Mouse (Mus musculus): ENCODE measurements around the gene Slc6a16. TPM values are rescaled to one million over a fixed set of nuclear protein-coding genes. Genes with fewer than 3 reads are reported as not detected.

Gene Slc6a16
- polyA plus RNA-seq (2015; fragmentation: Nextera tagmentation; extraction: Ambion mirVana) = not detected in 2 replicates

GRCm38 (mm10) chr7:45240633-45241388 is at the start of gene Slc6a16:
Gene Slc6a16, plus strand, starts transcription at chr7:45241085.

GRCm38 (mm10) chr7:45204380-45205143 is 36.3 kb upstream of the Slc6a16 start, which contains the start of gene Ccdc155:
Gene Ccdc155, minus strand, starts transcription at chr7:45204892.

GRCm38 (mm10) chr7:45211851-45212251 is 29.0 kb upstream of the Slc6a16 start, which contains the start of gene Dkkl1:
Gene Dkkl1, minus strand, starts transcription at chr7:45212147.

GRCm38 (mm10) chr7:45215673-45216441 is 25.0 kb upstream of the Slc6a16 start, which contains the start of gene Tead2:
Gene Tead2, plus strand, starts transcription at chr7:45215753.

GRCm38 (mm10) chr7:45238723-45239496 is 2.0 kb upstream of the Slc6a16 start, which contains the start of gene Cd37:
Gene Cd37, minus strand, starts transcription at chr7:45239115.

GRCm38 (mm10) chr7:45277136-45277760 is 36.4 kb downstream of the Slc6a16 start, which contains the start of gene Slc6a21:
Gene Slc6a21, plus strand, starts transcription at chr7:45277513.

Other genes with a start within 250 kb of the Slc6a16 start
- 52.3 and 56.8 TPM in 2 replicates for gene Irf3, start 243.4 kb upstream of the Slc6a16 start, polyA plus RNA-seq (2015; fragmentation: Nextera tagmentation; extraction: Ambion mirVana)
- gene Bcl2l12, start 242.4 kb upstream of the Slc6a16 start, polyA plus RNA-seq (2015; fragmentation: Nextera tagmentation; extraction: Ambion mirVana) = 31.9 and 33.3 TPM in 2 replicates
- 22.9 and 24.6 TPM in 2 replicates for gene Scaf1, start 224.7 kb upstream of the Slc6a16 start, polyA plus RNA-seq (2015; fragmentation: Nextera tagmentation; extraction: Ambion mirVana)
- 342 and 359 TPM in 2 replicates for gene Rras, start 223.1 kb upstream of the Slc6a16 start, polyA plus RNA-seq (2015; fragmentation: Nextera tagmentation; extraction: Ambion mirVana)
- 4.3 and 5.6 TPM in 2 replicates for gene Prr12, start 188.2 kb upstream of the Slc6a16 start, polyA plus RNA-seq (2015; fragmentation: Nextera tagmentation; extraction: Ambion mirVana)
- gene Nosip, start 178.7 kb upstream of the Slc6a16 start, polyA plus RNA-seq (2015; fragmentation: Nextera tagmentation; extraction: Ambion mirVana) = 33.7 and 38.6 TPM in 2 replicates
- gene Prrg2, start 178.4 kb upstream of the Slc6a16 start, polyA plus RNA-seq (2015; fragmentation: Nextera tagmentation; extraction: Ambion mirVana) = 22.6 and 23.4 TPM in 2 replicates
- 345 and 360 TPM in 2 replicates for gene Rcn3, start 148.9 kb upstream of the Slc6a16 start, polyA plus RNA-seq (2015; fragmentation: Nextera tagmentation; extraction: Ambion mirVana)
- 134 and 152 TPM in 2 replicates for gene Fcgrt, start 137.2 kb upstream of the Slc6a16 start, polyA plus RNA-seq (2015; fragmentation: Nextera tagmentation; extraction: Ambion mirVana)
- gene Rps11, start 116.6 kb upstream of the Slc6a16 start, polyA plus RNA-seq (2015; fragmentation: Nextera tagmentation; extraction: Ambion mirVana) = 1,079 and 1,156 TPM in 2 replicates
- 1,221 and 1,252 TPM in 2 replicates for gene Rpl13a, start 112.3 kb upstream of the Slc6a16 start, polyA plus RNA-seq (2015; fragmentation: Nextera tagmentation; extraction: Ambion mirVana)
- 0.22 and 0.60 TPM in 2 replicates for gene Gm45713, start 104.9 kb upstream of the Slc6a16 start, polyA plus RNA-seq (2015; fragmentation: Nextera tagmentation; extraction: Ambion mirVana)
- 3.5 and 4.9 TPM in 2 replicates for gene Flt3l, start 104.7 kb upstream of the Slc6a16 start, polyA plus RNA-seq (2015; fragmentation: Nextera tagmentation; extraction: Ambion mirVana)
- gene Pih1d1, start 86.8 kb upstream of the Slc6a16 start, polyA plus RNA-seq (2015; fragmentation: Nextera tagmentation; extraction: Ambion mirVana) = 52.0 and 54.3 TPM in 2 replicates
- 19.3 and 21.1 TPM in 2 replicates for gene Aldh16a1, start 86.5 kb upstream of the Slc6a16 start, polyA plus RNA-seq (2015; fragmentation: Nextera tagmentation; extraction: Ambion mirVana)
- gene Slc17a7, start 77.1 kb upstream of the Slc6a16 start, polyA plus RNA-seq (2015; fragmentation: Nextera tagmentation; extraction: Ambion mirVana) = 0.08 TPM in 1 of 2 replicates, not detected in the other
- gene Gfy, start 61.5 kb upstream of the Slc6a16 start, polyA plus RNA-seq (2015; fragmentation: Nextera tagmentation; extraction: Ambion mirVana) = not detected in 2 replicates
- gene Pth2, start 60.1 kb upstream of the Slc6a16 start, polyA plus RNA-seq (2015; fragmentation: Nextera tagmentation; extraction: Ambion mirVana) = not detected in 2 replicates
- 0.26 and 0.35 TPM in 2 replicates for gene Ccdc155, start 36.2 kb upstream of the Slc6a16 start, polyA plus RNA-seq (2015; fragmentation: Nextera tagmentation; extraction: Ambion mirVana)
- gene Dkkl1, start 28.9 kb upstream of the Slc6a16 start, polyA plus RNA-seq (2015; fragmentation: Nextera tagmentation; extraction: Ambion mirVana) = 13.9 and 16.5 TPM in 2 replicates
- gene Tead2, start 25.3 kb upstream of the Slc6a16 start, polyA plus RNA-seq (2015; fragmentation: Nextera tagmentation; extraction: Ambion mirVana) = 39.4 and 41.4 TPM in 2 replicates
- gene Cd37, start 2.0 kb upstream of the Slc6a16 start, polyA plus RNA-seq (2015; fragmentation: Nextera tagmentation; extraction: Ambion mirVana) = 4.2 and 18.7 TPM in 2 replicates
- gene Slc6a21, start 36.4 kb downstream of the Slc6a16 start, polyA plus RNA-seq (2015; fragmentation: Nextera tagmentation; extraction: Ambion mirVana) = not detected in 2 replicates
- 17.6 and 18.0 TPM in 2 replicates for gene Trpm4, start 92.7 kb downstream of the Slc6a16 start, polyA plus RNA-seq (2015; fragmentation: Nextera tagmentation; extraction: Ambion mirVana)
- gene Hrc, start 94.2 kb downstream of the Slc6a16 start, polyA plus RNA-seq (2015; fragmentation: Nextera tagmentation; extraction: Ambion mirVana) = 0.17 and 0.27 TPM in 2 replicates
- 0.91 and 2.1 TPM in 2 replicates for gene Ppfia3, start 125.9 kb downstream of the Slc6a16 start, polyA plus RNA-seq (2015; fragmentation: Nextera tagmentation; extraction: Ambion mirVana)
- gene Lin7b, start 129.5 kb downstream of the Slc6a16 start, polyA plus RNA-seq (2015; fragmentation: Nextera tagmentation; extraction: Ambion mirVana) = 23.4 and 26.6 TPM in 2 replicates
- gene Snrnp70, start 154.7 kb downstream of the Slc6a16 start, polyA plus RNA-seq (2015; fragmentation: Nextera tagmentation; extraction: Ambion mirVana) = 81.3 and 94.3 TPM in 2 replicates
- 0.28 TPM in 1 of 2 replicates, not detected in the other for gene Kcna7, start 164.6 kb downstream of the Slc6a16 start, polyA plus RNA-seq (2015; fragmentation: Nextera tagmentation; extraction: Ambion mirVana)
- gene Ntf5, start 172.6 kb downstream of the Slc6a16 start, polyA plus RNA-seq (2015; fragmentation: Nextera tagmentation; extraction: Ambion mirVana) = 3.9 and 4.3 TPM in 2 replicates
- not detected in 2 replicates for gene Lhb, start 179.7 kb downstream of the Slc6a16 start, polyA plus RNA-seq (2015; fragmentation: Nextera tagmentation; extraction: Ambion mirVana)
- gene Gys1, start 193.8 kb downstream of the Slc6a16 start, polyA plus RNA-seq (2015; fragmentation: Nextera tagmentation; extraction: Ambion mirVana) = 58.4 and 71.6 TPM in 2 replicates
- 42.6 and 47.1 TPM in 2 replicates for gene Ruvbl2, start 197.0 kb downstream of the Slc6a16 start, polyA plus RNA-seq (2015; fragmentation: Nextera tagmentation; extraction: Ambion mirVana)
- gene Ftl1, start 218.8 kb downstream of the Slc6a16 start, polyA plus RNA-seq (2015; fragmentation: Nextera tagmentation; extraction: Ambion mirVana) = 3,306 and 5,466 TPM in 2 replicates
- 169 and 185 TPM in 2 replicates for gene Bax, start 225.8 kb downstream of the Slc6a16 start, polyA plus RNA-seq (2015; fragmentation: Nextera tagmentation; extraction: Ambion mirVana)
- gene Tulp2, start 240.8 kb downstream of the Slc6a16 start, polyA plus RNA-seq (2015; fragmentation: Nextera tagmentation; extraction: Ambion mirVana) = 0.48 and 0.69 TPM in 2 replicates
- not detected in 2 replicates for gene Gm45808, start 245.7 kb downstream of the Slc6a16 start, polyA plus RNA-seq (2015; fragmentation: Nextera tagmentation; extraction: Ambion mirVana)
- 2.6 and 3.0 TPM in 2 replicates for gene Dhdh, start 247.7 kb downstream of the Slc6a16 start, polyA plus RNA-seq (2015; fragmentation: Nextera tagmentation; extraction: Ambion mirVana)